Mouse (Mus musculus): ENCODE measurements at regions not wholly inside any gene's neighbourhood (a gene's known extent, or its start where the extent isn't known, plus 50 kb on each side); places are given as distances from the start of the nearest gene placed in this dataset.

GRCm38 (mm10) chr3:60407906-60408305, 64.7 kb upstream of the Mbnl1 start:
- TF ChIP-seq POLR2A (IDR thresholded peaks at IDR 0.05; ENCODE audit: borderline replicate concordance, extremely low read depth, insufficient read depth, insufficient read length, poor library complexity, severe bottlenecking) = no peak
- no peak for TF ChIP-seq CTCF (IDR thresholded peaks at IDR 0.05; ENCODE audit: borderline replicate concordance, extremely low read depth, insufficient read depth, insufficient read length)

Data from brain, embryonic 14.5 days (tissue).